Mouse (Mus musculus) heart, postnatal 0 days (tissue): ENCODE measurements around the gene Insl3. TPM values are rescaled to one million over a fixed set of nuclear protein-coding genes. Genes with fewer than 3 reads are reported as not detected.

Experiments
- ATAC-seq: fragments of 200-750 bp; cut with Nextera tagmentation; 2 replicates; pipeline ENCODE4 v1.8.0; 2017; ENCODE audit warnings: low read depth, moderate number of reproducible peaks, moderate library complexity; ENCODE audit not compliant: insufficient read depth
- DNase-seq: peaks from one replicate; pipeline ENCODE4 v3.0.0-alpha.2; 2016; ENCODE audit warnings: low spot score
- H3K27ac ChIP-seq: fragments of 300-500 bp; sonication (generic); 2 replicates; pipeline ENCODE4 v1.5.1; 2014; ENCODE audit warnings: low read depth, mild to moderate bottlenecking
- H3K27me3 ChIP-seq: fragments of 300-500 bp; sonication (generic); 2 replicates; pipeline ENCODE4 v1.6.1; 2014; ENCODE audit warnings: low read length, mixed read lengths; ENCODE audit not compliant: control insufficient read depth, insufficient read depth
- H3K36me3 ChIP-seq: fragments of 300-500 bp; sonication (generic); replicated peaks from 2 replicates; pipeline ENCODE4 v1.6.1; 2014; ENCODE audit warnings: low read length, mixed read lengths; ENCODE audit not compliant: control insufficient read depth, insufficient read depth
- H3K4me1 ChIP-seq: fragments of 300-500 bp; sonication (generic); 2 replicates; pipeline ENCODE4 v1.6.1; 2014; ENCODE audit warnings: antibody characterized with exemption; ENCODE audit not compliant: control insufficient read depth, insufficient read depth
- H3K4me2 ChIP-seq: fragments of 300-500 bp; sonication (generic); 2 replicates; pipeline ENCODE4 v1.6.1; 2014; ENCODE audit warnings: low read depth, mild to moderate bottlenecking, low read length, moderate library complexity
- H3K4me3 ChIP-seq: fragments of 300-500 bp; sonication (generic); 2 replicates; pipeline ENCODE4 v1.5.1; 2014; ENCODE audit warnings: low read depth, low read length
- H3K9ac ChIP-seq: fragments of 300-500 bp; sonication (generic); replicated peaks from 2 replicates; pipeline ENCODE4 v1.6.1; 2014; ENCODE audit warnings: low read depth, low read length, mixed read lengths
- H3K9me3 ChIP-seq: fragments of 300-500 bp; sonication (generic); replicated peaks from 2 replicates; pipeline ENCODE4 v1.6.1; 2016; ENCODE audit warnings: low read length; ENCODE audit not compliant: control insufficient read depth
- CTCF ChIP-seq: IDR thresholded peaks from 2 replicates; pipeline ENCODE4 v1.5.1; 2016; ENCODE audit warnings: antibody characterized with exemption, control low read depth, low read depth
- EP300 ChIP-seq: IDR thresholded peaks from 2 replicates; pipeline ENCODE4 v1.6.1; 2016; ENCODE audit warnings: antibody characterized with exemption, low read depth
- WGBS: fragments of 180-500 bp; shearing (Covaris S2); extraction: QIAGEN DNeasy Blood & Tissue Kit; methylation state at CpG from one replicate; pipeline ENCODE4 v1.1.7; 2014; 5-methylcytosine and 5-hydroxymethylcytosine counted together
- polyA plus RNA-seq: library from polyadenylated mRNA; unstranded; fragments of >200 nt; fragmentation: Nextera tagmentation; extraction: Ambion mirVana; gene quantifications from 2 replicates; pipeline ENCODE4 v1.2.1, GENCODE M21; 2015
- total RNA-seq: library from RNA; depleted of rRNA; stranded (reverse); fragments of >200 nt; gene quantifications from 2 replicates; pipeline ENCODE4 v1.2.3, GENCODE M21; 2014; ENCODE audit warnings: low replicate concordance

The Insl3 gene
- total and polyA plus RNA-seq, 2 experiments from 2014 or later: 1.5 TPM; not detected in 1

- peak overlapping the region; percentile 1; the same call in 1 of the 2 replicates for H3K4me3 ChIP-seq
- peak overlapping the region; percentile 14; the same call in 1 of the 2 replicates for H3K4me2 ChIP-seq
- H3K36me3 ChIP-seq: no peaks in the 10 kb centered on the region
- DNase-seq (no peak), ATAC-seq (no peak)
- WGBS: 48% methylated on average over 14 of the region's 14 CpGs
- no peak overlapping the region for H3K9ac ChIP-seq
- H3K4me1 ChIP-seq: peaks cover 12% of the 10 kb centered on the region
- TF ChIP-seq CTCF (no peak), EP300 (no peak)
- peaks cover 27% of the 10 kb centered on the region for H3K27me3 ChIP-seq
- H3K9me3 ChIP-seq: no peaks in the 10 kb centered on the region
- no peak overlapping the region; the same call in 1 of the 2 replicates for H3K27ac ChIP-seq
Observed at GRCm38 (mm10) chr8:71723047-71723551, 34.1 kb downstream of the Insl3 start.

GRCm38 (mm10) chr8:71724389-71724788, 35.4 kb downstream of the Insl3 start:
- H3K4me1 ChIP-seq: peaks cover 14% of the 10 kb centered on the region
- H3K27me3 ChIP-seq: peaks cover 28% of the 10 kb centered on the region
- WGBS: 67% methylated on average over 4 of the region's 4 CpGs
- TF ChIP-seq EP300 (no peak), CTCF (no peak)
- H3K36me3 ChIP-seq: no peaks in the 10 kb centered on the region
- no peak overlapping the region for H3K4me3 ChIP-seq
- H3K9me3 ChIP-seq: no peaks in the 10 kb centered on the region
- no peak for DNase-seq
- no peak for ATAC-seq
- H3K27ac ChIP-seq: no peak overlapping the region
- no peak overlapping the region for H3K9ac ChIP-seq
- no peak overlapping the region for H3K4me2 ChIP-seq

- DNase-seq: peak; percentile 56
- H3K27me3 ChIP-seq: peaks cover 28% of the 10 kb centered on the region
Observed at GRCm38 (mm10) chr8:71725122-71725924, 36.3 kb downstream of the Insl3 start, which contains the start of gene Fcho1. Fcho1 (minus strand) TSS chr8:71725716.

GRCm38 (mm10) chr8:71728240-71728785, 39.3 kb downstream of the Insl3 start:
- H3K4me1 ChIP-seq: peaks cover 10% of the 10 kb centered on the region; the same call in 1 of the 2 replicates
- no peaks in the 10 kb centered on the region for H3K36me3 ChIP-seq
- H3K27ac ChIP-seq: no peak overlapping the region
- H3K9me3 ChIP-seq: no peaks in the 10 kb centered on the region
- H3K4me3 ChIP-seq: peak overlapping the region; percentile 31
- ATAC-seq: peak; percentile 22; the same call in 1 of the 2 replicates
- no peak for TF ChIP-seq EP300
- TF ChIP-seq CTCF: no peak
- H3K9ac ChIP-seq: no peak overlapping the region
- H3K27me3 ChIP-seq: peaks cover 33% of the 10 kb centered on the region
- 7% methylated on average over 20 of the region's 21 CpGs for WGBS
- H3K4me2 ChIP-seq: peak overlapping the region; percentile 52
- no peak for DNase-seq

More at GRCm38 (mm10) chr8:71725122-71725924, 36.3 kb downstream of the Insl3 start, which contains the start of gene Fcho1:
- H3K4me3 ChIP-seq: peak within 1 kb of the TSS; percentile 61
- ATAC-seq: peak; percentile 78
- 1% methylated on average over 48 of the region's 54 CpGs for WGBS
- no peaks in the 10 kb centered on the region for H3K36me3 ChIP-seq
- no peak within 1 kb of the TSS for H3K27ac ChIP-seq
- H3K9ac ChIP-seq: peak within 1 kb of the TSS; percentile 25; the same call in 1 of the 2 replicates
- peaks cover 10% of the 10 kb centered on the region; the same call in 1 of the 2 replicates for H3K4me1 ChIP-seq
- H3K4me2 ChIP-seq: peak within 1 kb of the TSS; percentile 71
- no peaks in the 10 kb centered on the region for H3K9me3 ChIP-seq
- TF ChIP-seq EP300: no peak
- TF ChIP-seq CTCF: no peak

- no peaks in the 10 kb centered on the region for H3K9me3 ChIP-seq
- peaks cover 10% of the 10 kb centered on the region; the same call in 1 of the 2 replicates for H3K4me1 ChIP-seq
- ATAC-seq: no peak
- H3K9ac ChIP-seq: no peak overlapping the region
- DNase-seq: no peak
- H3K4me3 ChIP-seq: peak overlapping the region; percentile 31
- WGBS: 7% methylated on average over 16 of the region's 16 CpGs
- H3K27me3 ChIP-seq: peaks cover 33% of the 10 kb centered on the region
- no peaks in the 10 kb centered on the region for H3K36me3 ChIP-seq
- TF ChIP-seq EP300: no peak
- no peak for TF ChIP-seq CTCF
- H3K27ac ChIP-seq: no peak overlapping the region
- H3K4me2 ChIP-seq: peak overlapping the region; percentile 52
Observed at GRCm38 (mm10) chr8:71728826-71729620, 40.0 kb downstream of the Insl3 start.
